Mouse (Mus musculus): ENCODE results near the gene Zbed3. TPM values are rescaled to one million over a fixed set of nuclear protein-coding genes. Genes with fewer than 3 reads are reported as not detected.

The Zbed3 gene
- total and polyA plus RNA-seq, 2 experiments from 2014 or later = 26.7 to 32.1 TPM

DNA sequence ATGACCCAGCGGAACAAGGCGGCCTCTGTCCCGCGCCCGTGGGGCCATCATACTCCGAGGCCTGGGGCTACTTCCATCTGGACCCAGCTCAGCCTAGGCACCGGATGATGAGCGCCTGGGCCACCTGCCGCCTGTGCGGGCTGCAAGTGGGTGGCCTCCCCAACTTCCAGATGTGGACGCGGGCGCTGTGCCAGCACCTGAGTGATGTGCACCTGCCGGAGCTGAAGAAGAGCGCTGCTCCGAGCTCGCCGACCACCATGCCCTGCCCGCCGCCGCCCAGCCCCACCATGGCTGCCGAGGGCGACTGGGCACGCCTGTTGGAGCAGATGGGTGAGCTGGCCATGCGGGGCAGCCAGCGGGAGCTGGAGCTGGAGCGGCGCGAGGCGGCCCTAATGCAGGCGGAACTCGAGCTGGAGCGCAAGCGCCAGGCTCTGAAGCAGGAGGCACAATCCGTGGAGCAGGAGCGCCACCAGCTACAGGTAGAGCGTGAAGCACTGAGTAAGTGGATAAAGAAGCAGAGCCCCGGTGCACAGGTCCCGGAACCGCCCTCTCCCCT lies 12.8 kb downstream of the Zbed3 start:
- ATAC-seq (ENCODE audit: insufficient read depth, low read depth) (no peak), DNase-seq (ENCODE audit: low spot score) (no peak)
- H3K27ac ChIP-seq (ENCODE audit: low read depth) = no peak overlapping the region
- H3K9me3 ChIP-seq (replicated peaks; ENCODE audit: control insufficient read depth, low read length) = peaks cover 10% of the 10 kb centered on the region
- TF ChIP-seq CTCF (IDR thresholded peaks at IDR 0.05; ENCODE audit: low read depth) (no peak), EP300 (IDR thresholded peaks at IDR 0.05; ENCODE audit: low read depth) (no peak)
- no peaks in the 10 kb centered on the region for H3K27me3 ChIP-seq (ENCODE audit: control insufficient read depth, insufficient read depth, low read length)
- no peak overlapping the region for H3K9ac ChIP-seq (replicated peaks; ENCODE audit: low read depth, low read length)
- 83% methylated on average over 40 of the region's 40 CpGs for WGBS
- H3K4me1 ChIP-seq (ENCODE audit: control insufficient read depth, insufficient read depth) = no peaks in the 10 kb centered on the region
- no peak overlapping the region for H3K4me2 ChIP-seq (ENCODE audit: low read depth, low read length)
- no peak overlapping the region for H3K4me3 ChIP-seq (ENCODE audit: low read depth, low read length)
- H3K36me3 ChIP-seq (replicated peaks; ENCODE audit: control insufficient read depth, insufficient read depth, low read length) = peaks cover 47% of the 10 kb centered on the region

DNA sequence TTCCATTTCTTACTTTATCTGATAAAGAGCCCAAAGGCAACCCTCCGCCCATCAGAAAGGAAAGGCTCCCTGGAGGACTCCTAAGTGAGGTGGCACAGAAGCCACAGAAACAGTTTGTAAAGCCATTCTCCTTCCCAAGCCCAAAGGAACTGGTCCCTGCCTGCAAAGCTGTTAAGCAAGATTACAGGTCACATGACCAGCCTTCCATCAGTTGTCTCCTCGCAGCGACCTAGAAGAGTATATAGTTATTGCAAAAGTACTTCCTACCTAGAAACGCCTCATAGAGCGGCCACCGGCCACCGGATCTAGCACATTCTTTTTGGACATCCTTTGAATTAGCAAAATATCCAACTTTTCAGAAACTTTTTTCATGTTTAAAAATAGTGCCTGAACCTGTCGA lies 20.1 kb downstream of the Zbed3 start:
- DNase-seq (ENCODE audit: low spot score) (no peak), ATAC-seq (ENCODE audit: insufficient read depth, low read depth) (no peak)
- H3K4me2 ChIP-seq (ENCODE audit: low read depth, low read length) = no peak overlapping the region
- no peak overlapping the region for H3K27ac ChIP-seq (ENCODE audit: low read depth)
- peaks cover 21% of the 10 kb centered on the region for H3K36me3 ChIP-seq (replicated peaks; ENCODE audit: control insufficient read depth, insufficient read depth, low read length)
- TF ChIP-seq CTCF (IDR thresholded peaks at IDR 0.05; ENCODE audit: low read depth) = no peak
- TF ChIP-seq EP300 (IDR thresholded peaks at IDR 0.05; ENCODE audit: low read depth) = no peak
- no peaks in the 10 kb centered on the region for H3K9me3 ChIP-seq (replicated peaks; ENCODE audit: control insufficient read depth, low read length)
- WGBS = 84% methylated on average over 8 of the region's 8 CpGs
- no peak overlapping the region for H3K4me3 ChIP-seq (ENCODE audit: low read depth, low read length)
- no peak overlapping the region for H3K9ac ChIP-seq (replicated peaks; ENCODE audit: low read depth, low read length)
- no peaks in the 10 kb centered on the region for H3K27me3 ChIP-seq (ENCODE audit: control insufficient read depth, insufficient read depth, low read length)
- no peaks in the 10 kb centered on the region for H3K4me1 ChIP-seq (ENCODE audit: control insufficient read depth, insufficient read depth)

DNA sequence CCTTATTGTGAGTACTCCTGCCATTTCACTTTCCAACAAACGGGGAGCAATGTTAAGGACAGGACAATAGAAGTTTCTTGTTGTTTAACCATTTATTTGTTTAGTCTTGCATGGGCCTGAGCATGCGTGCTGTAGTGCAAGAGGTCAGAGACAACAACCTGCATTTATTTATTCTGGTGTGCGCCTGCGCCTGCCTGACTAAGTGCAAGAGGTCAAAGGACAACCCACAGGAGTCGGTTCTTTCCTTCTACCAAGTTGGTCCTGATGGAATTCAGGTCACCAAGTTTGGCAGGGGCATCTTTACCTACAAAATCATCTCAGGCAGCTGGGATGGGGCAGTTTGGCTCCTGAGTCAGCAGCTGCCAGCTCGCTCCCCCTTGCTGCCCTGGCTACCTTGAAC lies 22.5 kb downstream of the Zbed3 start:
- ATAC-seq (ENCODE audit: insufficient read depth, low read depth) = no peak
- no peak overlapping the region for H3K4me2 ChIP-seq (ENCODE audit: low read depth, low read length)
- H3K27me3 ChIP-seq (ENCODE audit: control insufficient read depth, insufficient read depth, low read length) = no peaks in the 10 kb centered on the region
- no peaks in the 10 kb centered on the region for H3K9me3 ChIP-seq (replicated peaks; ENCODE audit: control insufficient read depth, low read length)
- peaks cover 11% of the 10 kb centered on the region for H3K36me3 ChIP-seq (replicated peaks; ENCODE audit: control insufficient read depth, insufficient read depth, low read length)
- DNase-seq (ENCODE audit: low spot score) = no peak
- no peak overlapping the region for H3K4me3 ChIP-seq (ENCODE audit: low read depth, low read length)
- no peak overlapping the region for H3K9ac ChIP-seq (replicated peaks; ENCODE audit: low read depth, low read length)
- TF ChIP-seq CTCF (IDR thresholded peaks at IDR 0.05; ENCODE audit: low read depth) = no peak
- TF ChIP-seq EP300 (IDR thresholded peaks at IDR 0.05; ENCODE audit: low read depth) = no peak
- H3K27ac ChIP-seq (ENCODE audit: low read depth) = no peak overlapping the region
- 81% methylated on average over 6 of the region's 6 CpGs for WGBS
- no peaks in the 10 kb centered on the region for H3K4me1 ChIP-seq (ENCODE audit: control insufficient read depth, insufficient read depth)

DNA sequence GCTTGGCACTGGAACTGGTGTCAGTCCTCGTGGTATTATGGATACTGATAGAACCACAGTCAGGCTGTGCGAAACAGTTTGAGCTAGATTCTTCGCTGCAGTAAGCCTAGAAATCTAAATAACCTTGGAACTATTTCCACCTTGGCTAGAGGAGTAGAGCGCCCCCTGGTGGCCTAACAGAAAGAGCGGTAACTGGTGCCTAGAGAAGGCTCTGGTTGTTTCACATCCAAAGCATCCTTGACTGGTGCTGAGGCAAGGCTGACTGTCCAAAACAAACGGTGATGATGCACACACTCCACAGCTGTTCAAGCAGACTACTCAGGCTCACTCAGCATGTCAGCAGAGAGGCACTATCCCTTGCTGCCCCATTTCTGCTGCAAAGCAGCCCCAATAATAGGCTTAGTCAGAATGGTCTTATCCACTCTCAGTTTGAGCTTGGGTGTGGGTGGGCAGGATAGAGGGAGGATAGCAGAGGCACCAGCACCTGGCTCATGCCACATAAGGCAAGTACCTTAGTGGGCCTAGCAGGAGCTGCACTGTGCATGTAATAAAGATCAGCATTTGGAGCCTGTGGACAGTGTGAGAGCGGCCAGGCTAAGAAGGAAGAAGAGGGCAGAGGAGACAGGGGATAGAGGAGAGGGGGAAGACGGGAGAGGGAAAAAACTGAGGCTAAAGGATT lies 23.7 kb downstream of the Zbed3 start:
- DNase-seq (ENCODE audit: low spot score) = peak; percentile 80
- Histone ChIP-seq H3K4me3 (ENCODE audit: low read depth, low read length) (no peak overlapping the region), H3K36me3 (replicated peaks; ENCODE audit: control insufficient read depth, insufficient read depth, low read length) (peaks cover 24% of the 10 kb centered on the region), H3K9ac (replicated peaks; ENCODE audit: low read depth, low read length) (no peak overlapping the region), H3K27ac (ENCODE audit: low read depth) (no peak overlapping the region), H3K27me3 (ENCODE audit: control insufficient read depth, insufficient read depth, low read length) (no peaks in the 10 kb centered on the region), H3K4me2 (ENCODE audit: low read depth, low read length) (no peak overlapping the region), H3K9me3 (replicated peaks; ENCODE audit: control insufficient read depth, low read length) (no peaks in the 10 kb centered on the region), H3K4me1 (ENCODE audit: control insufficient read depth, insufficient read depth) (no peaks in the 10 kb centered on the region)
- TF ChIP-seq EP300 (IDR thresholded peaks at IDR 0.05; ENCODE audit: low read depth) (no peak), CTCF (IDR thresholded peaks at IDR 0.05; ENCODE audit: low read depth) (peak; percentile 92)
- ATAC-seq (ENCODE audit: insufficient read depth, low read depth) = peak; percentile 65
- WGBS = 27% methylated on average over 8 of the region's 8 CpGs

GRCm38 (mm10) chr13:95348476-95348875 lies 25.1 kb downstream of the Zbed3 start:
- no peaks in the 10 kb centered on the region for H3K9me3 ChIP-seq (replicated peaks; ENCODE audit: control insufficient read depth, low read length)
- no peak overlapping the region for H3K4me2 ChIP-seq (ENCODE audit: low read depth, low read length)
- no peaks in the 10 kb centered on the region for H3K27me3 ChIP-seq (ENCODE audit: control insufficient read depth, insufficient read depth, low read length)
- no peak for DNase-seq (ENCODE audit: low spot score)
- peaks cover 35% of the 10 kb centered on the region for H3K36me3 ChIP-seq (replicated peaks; ENCODE audit: control insufficient read depth, insufficient read depth, low read length)
- TF ChIP-seq CTCF (IDR thresholded peaks at IDR 0.05; ENCODE audit: low read depth) (no peak), EP300 (IDR thresholded peaks at IDR 0.05; ENCODE audit: low read depth) (no peak)
- H3K4me3 ChIP-seq (ENCODE audit: low read depth, low read length) = no peak overlapping the region
- H3K9ac ChIP-seq (replicated peaks; ENCODE audit: low read depth, low read length) = no peak overlapping the region
- no peak for ATAC-seq (ENCODE audit: insufficient read depth, low read depth)
- 89% methylated on average over 3 of the region's 3 CpGs for WGBS
- H3K27ac ChIP-seq (ENCODE audit: low read depth) = no peak overlapping the region
- no peaks in the 10 kb centered on the region for H3K4me1 ChIP-seq (ENCODE audit: control insufficient read depth, insufficient read depth)

- peaks cover 94% of the 10 kb centered on the region for H3K36me3 ChIP-seq (replicated peaks; ENCODE audit: control insufficient read depth, insufficient read depth, low read length)
- no peaks in the 10 kb centered on the region for H3K4me1 ChIP-seq (ENCODE audit: control insufficient read depth, insufficient read depth)
- H3K9ac ChIP-seq (replicated peaks; ENCODE audit: low read depth, low read length) = no peak overlapping the region
- DNase-seq (ENCODE audit: low spot score) = no peak
- no peak overlapping the region for H3K4me2 ChIP-seq (ENCODE audit: low read depth, low read length)
- TF ChIP-seq EP300 (IDR thresholded peaks at IDR 0.05; ENCODE audit: low read depth) (no peak), CTCF (IDR thresholded peaks at IDR 0.05; ENCODE audit: low read depth) (no peak)
- ATAC-seq (ENCODE audit: insufficient read depth, low read depth) = no peak
- no peaks in the 10 kb centered on the region for H3K27me3 ChIP-seq (ENCODE audit: control insufficient read depth, insufficient read depth, low read length)
- H3K27ac ChIP-seq (ENCODE audit: low read depth) = no peak overlapping the region
- no peaks in the 10 kb centered on the region for H3K9me3 ChIP-seq (replicated peaks; ENCODE audit: control insufficient read depth, low read length)
- no peak overlapping the region for H3K4me3 ChIP-seq (ENCODE audit: low read depth, low read length)
- WGBS = 73% methylated on average over 2 of the region's 2 CpGs
Measured at GRCm38 (mm10) chr13:95358223-95358622, 34.8 kb downstream of the Zbed3 start.

Data from heart, postnatal 0 days (tissue).